Mouse (Mus musculus): ENCODE measurements at regions not wholly inside any gene's neighbourhood (a gene's known extent, or its start where the extent isn't known, plus 50 kb on each side); places are given as distances from the start of the nearest gene placed in this dataset.

- no peak overlapping the region for H3ac ChIP-seq (ENCODE audit: control insufficient read depth, insufficient read length)
- no peak overlapping the region for H3K4me3 ChIP-seq
- H3K4me2 ChIP-seq (ENCODE audit: low read depth) = no peak overlapping the region
- no peaks in the 10 kb centered on the region for H3K27me3 ChIP-seq (ENCODE audit: control insufficient read depth, insufficient read depth, insufficient read length)
- no peaks in the 10 kb centered on the region for H3K36me3 ChIP-seq (ENCODE audit: control insufficient read depth, insufficient read depth)
- TF ChIP-seq POLR2A (IDR thresholded peaks at IDR 0.05; ENCODE audit: insufficient read length, low read depth) = no peak
- TF ChIP-seq TCF3 (IDR thresholded peaks at IDR 0.05; ENCODE audit: insufficient read length, low read depth) = no peak
- no peak for TF ChIP-seq TCF12 (IDR thresholded peaks at IDR 0.05; ENCODE audit: insufficient read depth, poor library complexity, severe bottlenecking)
- TF ChIP-seq POLR2AphosphoS2 (IDR thresholded peaks at IDR 0.05; ENCODE audit: insufficient read length, low read depth) = no peak
- TF ChIP-seq CEBPB (IDR thresholded peaks at IDR 0.05; ENCODE audit: insufficient read depth, poor library complexity, severe bottlenecking) = no peak
- no peak for TF ChIP-seq MYOD1 (IDR thresholded peaks at IDR 0.05; ENCODE audit: control insufficient read depth in 1 of 3, insufficient read length in 2 of 3, low read depth in 2 of 3)
- H3K79me2 ChIP-seq (ENCODE audit: control insufficient read depth, insufficient read depth) = no peaks in the 10 kb centered on the region
Observed at GRCm38 (mm10) chr14:100353508-100353907, 69.0 kb upstream of the Klf12 start.

- Histone ChIP-seq H3K79me2 (ENCODE audit: control insufficient read depth, insufficient read depth) (no peaks in the 10 kb centered on the region), H3K36me3 (ENCODE audit: control insufficient read depth, insufficient read depth) (no peaks in the 10 kb centered on the region), H3K27me3 (ENCODE audit: control insufficient read depth, insufficient read depth, insufficient read length) (no peaks in the 10 kb centered on the region), H3K4me2 (ENCODE audit: low read depth) (no peak overlapping the region), H3K4me3 (no peak overlapping the region), H3ac (ENCODE audit: control insufficient read depth, insufficient read length) (no peak overlapping the region)
- TF ChIP-seq POLR2AphosphoS2 (IDR thresholded peaks at IDR 0.05; ENCODE audit: insufficient read length, low read depth) (no peak), E2F4 (IDR thresholded peaks at IDR 0.05; ENCODE audit: insufficient read depth) (no peak), TCF3 (IDR thresholded peaks at IDR 0.05; ENCODE audit: insufficient read length, low read depth) (no peak), SRF (IDR thresholded peaks at IDR 0.05; ENCODE audit: control insufficient read depth, insufficient read length, low read depth) (no peak), CEBPB (IDR thresholded peaks at IDR 0.05; ENCODE audit: insufficient read depth, poor library complexity, severe bottlenecking) (no peak), USF1 (IDR thresholded peaks at IDR 0.05; ENCODE audit: low read depth) (no peak), POLR2A (IDR thresholded peaks at IDR 0.05; ENCODE audit: insufficient read length, low read depth) (no peak), REST (IDR thresholded peaks at IDR 0.05; ENCODE audit: insufficient read depth, insufficient read length) (no peak)
Observed at GRCm38 (mm10) chr14:100352961-100353452, 68.5 kb upstream of the Klf12 start.

GRCm38 (mm10) chr14:100351004-100351403, 66.5 kb upstream of the Klf12 start:
- Histone ChIP-seq H3K4me3 (no peak overlapping the region), H3K36me3 (ENCODE audit: control insufficient read depth, insufficient read depth) (no peaks in the 10 kb centered on the region), H3K27me3 (ENCODE audit: control insufficient read depth, insufficient read depth, insufficient read length) (no peaks in the 10 kb centered on the region), H3ac (ENCODE audit: control insufficient read depth, insufficient read length) (no peak overlapping the region), H3K4me2 (ENCODE audit: low read depth) (no peak overlapping the region), H3K79me2 (ENCODE audit: control insufficient read depth, insufficient read depth) (no peaks in the 10 kb centered on the region)
- TF ChIP-seq E2F4 (IDR thresholded peaks at IDR 0.05; ENCODE audit: insufficient read depth) (no peak), TCF3 (IDR thresholded peaks at IDR 0.05; ENCODE audit: insufficient read length, low read depth) (no peak), TCF12 (IDR thresholded peaks at IDR 0.05; ENCODE audit: insufficient read depth, poor library complexity, severe bottlenecking) (no peak), CEBPB (IDR thresholded peaks at IDR 0.05; ENCODE audit: insufficient read depth, poor library complexity, severe bottlenecking) (no peak), POLR2A (IDR thresholded peaks at IDR 0.05; ENCODE audit: insufficient read length, low read depth) (no peak), POLR2AphosphoS2 (IDR thresholded peaks at IDR 0.05; ENCODE audit: insufficient read length, low read depth) (no peak), USF1 (IDR thresholded peaks at IDR 0.05; ENCODE audit: low read depth) (no peak), SRF (IDR thresholded peaks at IDR 0.05; ENCODE audit: control insufficient read depth, insufficient read length, low read depth) (no peak), MAX (IDR thresholded peaks at IDR 0.05; ENCODE audit: low read depth) (no peak), MYOG (IDR thresholded peaks at IDR 0.05; ENCODE audit: control insufficient read depth in 1 of 3, insufficient read depth in 1 of 3, insufficient read length in 2 of 3, low read depth in 2 of 3) (no peak), MYOD1 (IDR thresholded peaks at IDR 0.05; ENCODE audit: control insufficient read depth in 1 of 3, insufficient read length in 2 of 3, low read depth in 2 of 3) (no peak), REST (IDR thresholded peaks at IDR 0.05; ENCODE audit: insufficient read depth, insufficient read length) (no peak)

GRCm38 (mm10) chr14:100350021-100350790, 65.7 kb upstream of the Klf12 start:
- H3K4me2 ChIP-seq (ENCODE audit: low read depth) = no peak overlapping the region
- H3K79me2 ChIP-seq (ENCODE audit: control insufficient read depth, insufficient read depth) = no peaks in the 10 kb centered on the region
- H3K27me3 ChIP-seq (ENCODE audit: control insufficient read depth, insufficient read depth, insufficient read length) = no peaks in the 10 kb centered on the region
- TF ChIP-seq MAX (IDR thresholded peaks at IDR 0.05; ENCODE audit: low read depth) = no peak
- no peak for TF ChIP-seq TCF12 (IDR thresholded peaks at IDR 0.05; ENCODE audit: insufficient read depth, poor library complexity, severe bottlenecking)
- TF ChIP-seq REST (IDR thresholded peaks at IDR 0.05; ENCODE audit: insufficient read depth, insufficient read length) = no peak
- TF ChIP-seq TCF3 (IDR thresholded peaks at IDR 0.05; ENCODE audit: insufficient read length, low read depth) = no peak
- H3ac ChIP-seq (ENCODE audit: control insufficient read depth, insufficient read length) = no peak overlapping the region
- H3K4me3 ChIP-seq = no peak overlapping the region
- H3K36me3 ChIP-seq (ENCODE audit: control insufficient read depth, insufficient read depth) = no peaks in the 10 kb centered on the region

GRCm38 (mm10) chr14:100348336-100349164, 64.1 kb upstream of the Klf12 start:
- Histone ChIP-seq H3K79me2 (ENCODE audit: control insufficient read depth, insufficient read depth) (no peaks in the 10 kb centered on the region), H3K4me2 (ENCODE audit: low read depth) (no peak overlapping the region), H3K36me3 (ENCODE audit: control insufficient read depth, insufficient read depth) (no peaks in the 10 kb centered on the region), H3K27me3 (ENCODE audit: control insufficient read depth, insufficient read depth, insufficient read length) (no peaks in the 10 kb centered on the region), H3K4me3 (no peak overlapping the region), H3ac (ENCODE audit: control insufficient read depth, insufficient read length) (no peak overlapping the region)
- no peak for TF ChIP-seq SRF (IDR thresholded peaks at IDR 0.05; ENCODE audit: control insufficient read depth, insufficient read length, low read depth)
- TF ChIP-seq POLR2AphosphoS2 (IDR thresholded peaks at IDR 0.05; ENCODE audit: insufficient read length, low read depth) = no peak
- no peak for TF ChIP-seq USF1 (IDR thresholded peaks at IDR 0.05; ENCODE audit: low read depth)
- no peak for TF ChIP-seq MYOD1 (IDR thresholded peaks at IDR 0.05; ENCODE audit: control insufficient read depth in 1 of 3, insufficient read length in 2 of 3, low read depth in 2 of 3)
- no peak for TF ChIP-seq TCF3 (IDR thresholded peaks at IDR 0.05; ENCODE audit: insufficient read length, low read depth)
- no peak for TF ChIP-seq MAX (IDR thresholded peaks at IDR 0.05; ENCODE audit: low read depth)
- TF ChIP-seq TCF12 (IDR thresholded peaks at IDR 0.05; ENCODE audit: insufficient read depth, poor library complexity, severe bottlenecking) = no peak
- no peak for TF ChIP-seq E2F4 (IDR thresholded peaks at IDR 0.05; ENCODE audit: insufficient read depth)
- no peak for TF ChIP-seq REST (IDR thresholded peaks at IDR 0.05; ENCODE audit: insufficient read depth, insufficient read length)
- no peak for TF ChIP-seq CEBPB (IDR thresholded peaks at IDR 0.05; ENCODE audit: insufficient read depth, poor library complexity, severe bottlenecking)
- no peak for TF ChIP-seq MYOG (IDR thresholded peaks at IDR 0.05; ENCODE audit: control insufficient read depth in 1 of 3, insufficient read depth in 1 of 3, insufficient read length in 2 of 3, low read depth in 2 of 3)
- TF ChIP-seq POLR2A (IDR thresholded peaks at IDR 0.05; ENCODE audit: insufficient read length, low read depth) = no peak

Data from myocyte (in vitro differentiated cells).